Mouse (Mus musculus) induced T-regulatory cell, adult 2 months (primary cell): ENCODE measurements around the gene Psg27.
"Not testable (repeated sequence)": the region's sequence is repeated elsewhere in the genome, so short reads cannot be mapped to it uniquely, and the experiment has no call there.

ENCODE experiments used
- DNase-seq: peaks from one replicate; pipeline ENCODE4 v3.0.0-alpha.2; 2012; ENCODE audit warnings: low read depth

Gene Psg27

GRCm38 (mm10) chr7:18567205-18567604 is at the start of gene Psg27:
Gene Psg27 (minus strand): TSS chr7:18567305.
- DNase-seq = no peak

GRCm38 (mm10) chr7:18616401-18616800 is 49.3 kb upstream of the Psg27 start, which contains the start of gene Psg23:
Gene Psg23 (minus strand): TSS chr7:18616501.
- DNase-seq = not testable (repeated sequence)

GRCm38 (mm10) chr7:18559850-18560249 is 7.3 kb downstream of the Psg27 start:
- DNase-seq = no peak

DNA sequence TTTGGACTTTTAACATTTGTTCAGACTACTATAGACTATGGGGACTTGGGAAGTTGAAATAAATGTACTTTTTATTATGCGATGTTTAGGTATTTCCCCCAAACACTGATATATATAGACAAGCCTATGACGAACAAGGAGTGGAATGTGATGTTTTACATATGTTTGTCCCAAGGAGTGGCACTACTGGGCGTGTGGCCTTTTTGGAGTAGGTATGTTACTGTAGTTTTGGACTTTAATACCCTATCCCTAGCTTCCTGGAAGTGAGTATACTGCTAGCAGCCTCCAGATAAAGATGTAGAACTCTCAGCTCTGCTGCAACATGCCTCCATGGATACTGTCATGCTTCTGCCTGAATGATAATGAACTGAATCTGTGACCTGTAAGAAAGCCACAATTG is 11.4 kb downstream of the Psg27 start:
- DNase-seq = not testable (repeated sequence)

DNA sequence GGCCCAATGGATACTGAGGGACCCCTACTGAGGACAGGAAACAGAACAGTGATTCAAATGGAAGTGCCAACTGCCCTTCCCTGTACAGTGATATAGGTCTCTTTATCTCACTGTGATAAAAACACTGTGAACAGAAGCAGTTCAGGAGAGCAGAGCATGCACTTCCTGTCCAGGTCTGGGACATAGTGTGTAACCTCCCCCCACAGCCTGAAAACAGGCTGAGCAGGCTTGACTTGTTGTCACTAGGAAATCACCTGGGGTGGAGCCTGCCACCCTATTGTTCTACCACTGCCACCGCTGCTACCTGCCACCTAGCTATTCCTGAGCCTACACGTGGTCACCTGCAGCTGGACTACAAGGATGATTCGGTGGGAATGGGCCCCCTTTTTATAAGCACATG is 33.7 kb downstream of the Psg27 start:
- DNase-seq = no peak

GRCm38 (mm10) chr7:18532169-18532568 is 34.9 kb downstream of the Psg27 start, which contains the start of gene Psg25:
Gene Psg25 (minus strand): TSS chr7:18532269.
- DNase-seq = no peak

DNA sequence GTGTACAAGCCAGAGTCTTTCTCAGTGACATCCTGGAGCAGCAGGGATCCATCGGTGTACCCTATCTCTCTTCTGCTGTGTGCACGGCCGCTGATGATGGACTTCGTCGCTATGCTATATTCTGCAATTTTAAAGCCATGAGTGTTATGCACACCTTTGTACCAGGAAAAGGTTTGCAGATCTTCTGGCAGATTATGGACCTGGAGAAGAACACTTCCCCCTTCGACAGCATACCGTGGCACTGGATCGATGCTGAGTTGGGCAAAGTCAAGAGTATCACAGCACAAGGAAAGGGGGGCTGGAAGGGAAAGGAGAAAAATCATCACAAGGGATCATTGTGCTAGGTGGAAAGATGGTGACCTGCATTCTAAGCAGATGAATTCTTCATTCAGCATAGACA is 42.4 kb downstream of the Psg27 start:
- DNase-seq = no peak

- not testable (repeated sequence) for DNase-seq
Measured at GRCm38 (mm10) chr7:18512848-18513247, 54.3 kb downstream of the Psg27 start.

- DNase-seq = not testable (repeated sequence)
Measured at GRCm38 (mm10) chr7:18512417-18512816, 54.7 kb downstream of the Psg27 start.

- no peak for DNase-seq
Measured at GRCm38 (mm10) chr7:18511479-18511878, 55.6 kb downstream of the Psg27 start.
